Mouse (Mus musculus): ENCODE results near the gene Nup54. TPM values are rescaled to one million over a fixed set of nuclear protein-coding genes. Genes with fewer than 3 reads are reported as not detected.

The Nup54 gene
- polyA plus RNA-seq, 1 experiment, result 26.9 TPM

DNA sequence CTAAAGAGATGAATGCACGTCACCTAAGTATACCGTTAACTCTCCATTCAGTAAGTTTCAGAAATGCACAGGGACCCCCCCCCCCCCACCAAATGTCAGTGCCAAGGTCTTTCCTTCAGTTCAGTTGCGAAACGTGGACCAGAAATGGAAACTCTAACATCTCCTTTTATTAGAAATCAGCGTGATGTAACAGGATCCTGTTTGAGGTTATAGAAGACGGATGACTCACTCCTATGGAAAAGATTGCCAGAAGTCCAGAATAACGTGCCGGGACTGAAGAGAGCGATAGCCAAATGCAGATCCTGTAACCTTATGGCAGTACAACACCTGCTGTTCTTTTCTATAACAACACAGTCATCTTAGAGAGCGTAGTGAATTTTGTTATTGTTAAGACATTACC is 66.6 kb downstream of the Nup54 start:
- Histone ChIP-seq H3K4me3 (ENCODE audit: control insufficient read depth, insufficient read depth, low read length) (no peak overlapping the region), H3K36me3 (ENCODE audit: control insufficient read depth, insufficient read depth, low read length) (no peaks in the 10 kb centered on the region), H3K27me3 (ENCODE audit: control insufficient read depth, insufficient read depth, low read length) (no peaks in the 10 kb centered on the region), H3K27ac (ENCODE audit: control insufficient read depth, insufficient read depth, low read length) (no peak overlapping the region), H3K4me1 (replicated peaks; ENCODE audit: control insufficient read depth, insufficient read depth, low read length) (no peaks in the 10 kb centered on the region)
- DNase-seq, result no peak
- TF ChIP-seq POLR2A (IDR thresholded peaks at IDR 0.05; ENCODE audit: control insufficient read depth, extremely low read depth, insufficient read depth, low read length, poor library complexity) (no peak), CTCF (IDR thresholded peaks at IDR 0.05; ENCODE audit: borderline replicate concordance, control insufficient read depth, extremely low read depth, insufficient read depth, low read length, poor library complexity) (no peak)
- WGBS, result 83% methylated on average over 10 of the region's 10 CpGs

- Histone ChIP-seq H3K36me3 (ENCODE audit: control insufficient read depth, insufficient read depth, low read length) (no peaks in the 10 kb centered on the region), H3K4me1 (replicated peaks; ENCODE audit: control insufficient read depth, insufficient read depth, low read length) (0 out of 2 replicates have a peak, but pooled peaks cover 2% of the 10 kb centered on the region), H3K27me3 (ENCODE audit: control insufficient read depth, insufficient read depth, low read length) (no peaks in the 10 kb centered on the region), H3K4me3 (ENCODE audit: control insufficient read depth, insufficient read depth, low read length) (no peak overlapping the region), H3K27ac (ENCODE audit: control insufficient read depth, insufficient read depth, low read length) (no peak overlapping the region)
- no peak for DNase-seq
- WGBS, result 94% methylated on average over 6 of the region's 6 CpGs
- TF ChIP-seq POLR2A (IDR thresholded peaks at IDR 0.05; ENCODE audit: control insufficient read depth, extremely low read depth, insufficient read depth, low read length, poor library complexity), result no peak
- TF ChIP-seq CTCF (IDR thresholded peaks at IDR 0.05; ENCODE audit: borderline replicate concordance, control insufficient read depth, extremely low read depth, insufficient read depth, low read length, poor library complexity), result no peak
These were observed 68.5 kb downstream of the Nup54 start for GRCm38 (mm10) chr5:92366565-92366964.

Other genes starting within 250 kb of the Nup54 start
- gene U90926, start 219.8 kb downstream of the Nup54 start, polyA plus RNA-seq (2012; rRNA removed), result 0.45 TPM in 1 of 2 replicates, not detected in the other
- gene Ppef2, start 178.9 kb downstream of the Nup54 start, polyA plus RNA-seq (2012; rRNA removed), result 1.3 and 1.7 TPM in 2 replicates
- 36.0 and 50.7 TPM in 2 replicates for gene Naaa, start 157.0 kb downstream of the Nup54 start, polyA plus RNA-seq (2012; rRNA removed)
- 15.8 and 18.1 TPM in 2 replicates for gene Sdad1, start 124.7 kb downstream of the Nup54 start, polyA plus RNA-seq (2012; rRNA removed)
- gene Cxcl9, start 107.1 kb downstream of the Nup54 start, polyA plus RNA-seq (2012; rRNA removed), result 24.5 and 41.8 TPM in 2 replicates
- gene Art3, start 103.4 kb downstream of the Nup54 start, polyA plus RNA-seq (2012; rRNA removed), result 4.5 and 12.7 TPM in 2 replicates
- 93.6 and 97.3 TPM in 2 replicates for gene Cxcl10, start 86.3 kb downstream of the Nup54 start, polyA plus RNA-seq (2012; rRNA removed)
- 40.2 and 40.9 TPM in 2 replicates for gene Scarb2, start 71.6 kb upstream of the Nup54 start, polyA plus RNA-seq (2012; rRNA removed)
- gene Fam47e, start 119.8 kb upstream of the Nup54 start, polyA plus RNA-seq (2012; rRNA removed), result not detected in 2 replicates
- gene Stbd1, start 167.8 kb upstream of the Nup54 start, polyA plus RNA-seq (2012; rRNA removed), result 0.59 and 0.84 TPM in 2 replicates
- gene Ccdc158, start 240.1 kb upstream of the Nup54 start, polyA plus RNA-seq (2012; rRNA removed), result 0.09 and 0.11 TPM in 2 replicates
- 3.0 and 4.0 TPM in 2 replicates for gene Shroom3, start 248.2 kb upstream of the Nup54 start, polyA plus RNA-seq (2012; rRNA removed)

Data from thymus, adult 2 months (tissue).